Mouse (Mus musculus): Measurements from ENCODE around the gene Olfr1371.

DNA sequence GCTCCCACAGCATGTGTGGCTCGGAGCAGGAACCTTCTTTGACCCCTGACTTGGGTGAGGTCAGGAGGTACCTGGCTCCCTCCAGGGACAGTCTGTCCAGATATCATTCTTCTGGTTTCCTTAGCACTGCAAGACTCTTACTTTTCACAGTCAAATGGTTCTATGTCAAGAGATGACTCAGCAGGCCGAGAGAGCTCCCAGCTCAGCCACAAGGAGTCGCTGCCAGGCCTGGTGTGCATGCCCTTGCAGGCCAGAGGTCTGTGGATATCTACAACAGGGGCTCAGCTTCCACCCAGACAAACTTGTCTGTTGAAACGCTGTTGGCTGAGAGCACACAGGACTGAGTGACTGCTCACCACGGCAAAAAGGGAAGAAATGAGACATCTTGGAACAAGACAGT, 48.1 kb upstream of the Olfr1371 start:
- TF ChIP-seq EP300 (IDR thresholded peaks at IDR 0.05; ENCODE audit: low read depth in 1 of 2, low read length in 2 of 2) (no peak), ZMIZ1 (IDR thresholded peaks at IDR 0.05; ENCODE audit: low read depth, low read length) (no peak), MAFK (IDR thresholded peaks at IDR 0.05; ENCODE audit: borderline replicate concordance, low read depth, low read length) (peak; percentile 74), MAZ (IDR thresholded peaks at IDR 0.05; ENCODE audit: low read depth, low read length) (no peak), CTCF (IDR thresholded peaks at IDR 0.05 in 2 of 3, conservative IDR thresholded peaks at IDR 0.05 in 1 of 3; ENCODE audit: control insufficient read depth in 1 of 3, insufficient read depth in 1 of 3, low read depth in 2 of 3, low read length in 3 of 3, poor library complexity in 1 of 3, severe bottlenecking in 1 of 3) (peak; percentile 37 to 90 (median 82)), POLR2AphosphoS2 (IDR thresholded peaks at IDR 0.05; ENCODE audit: low read length) (no peak), POLR2A (IDR thresholded peaks at IDR 0.05; ENCODE audit: control insufficient read depth in 1 of 2, insufficient read depth in 1 of 2, low read depth in 1 of 2, low read length in 2 of 2, poor library complexity in 1 of 2) (no peak), ZNF384 (IDR thresholded peaks at IDR 0.05; ENCODE audit: low read depth, low read length) (no peak), JUND (IDR thresholded peaks at IDR 0.05; ENCODE audit: low read depth, low read length) (0 out of 2 replicates have a peak, but pooled peaks have one; percentile 38), ZC3H11A (IDR thresholded peaks at IDR 0.05; ENCODE audit: low read depth, low read length) (peak; percentile 39), SIN3A (IDR thresholded peaks at IDR 0.05; ENCODE audit: low read length) (0 out of 2 replicates have a peak, but pooled peaks have one; percentile 32)
